Mouse (Mus musculus) adrenal gland (tissue): ENCODE results near the gene Ms4a15.

Experiments
- intact Hi-C: fragments of 180-260 bp; cut with DNase I; formaldehyde crosslinking; loops from one replicate; pipeline ENCODE4 v1.15.1; 2025
- long read RNA-seq, 2 experiments: library from polyadenylated mRNA; unstranded; transcript quantifications; one replicate each; pipeline ENCODE4 v2.0.0; 2020; ENCODE audit warnings: borderline replicate concordance in 1 of 2; ENCODE audit not compliant: insufficient replicate concordance in 1 of 2

Gene Ms4a15
- long read RNA-seq, experiment 1 = 0 reads
- long read RNA-seq, experiment 2 = 0 reads

DNA sequence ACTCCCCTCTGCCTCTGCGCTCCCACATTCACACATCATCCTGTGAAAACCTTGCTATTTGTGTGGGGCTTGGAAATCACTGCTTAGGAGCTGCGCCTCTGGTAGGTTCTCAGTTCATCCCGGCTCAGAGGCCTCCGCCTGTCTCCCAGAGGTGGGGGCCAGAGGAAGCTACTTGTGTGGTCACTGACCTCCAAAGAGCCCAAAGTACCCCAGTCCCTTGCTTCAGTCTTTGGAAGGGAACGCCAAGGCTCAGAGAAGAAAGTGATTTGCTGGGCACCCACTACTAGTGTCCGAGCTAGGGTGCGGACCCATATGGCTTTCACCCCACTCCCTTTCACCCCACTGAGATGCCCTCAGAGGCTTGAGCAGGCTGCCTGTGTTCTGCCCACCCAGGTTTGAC lies at the start of gene Ms4a15:
Gene Ms4a15, minus strand, starts transcription at position 101 of the 400 bp plus-strand sequence.
- intact Hi-C loops = no loop called here

GRCm38 (mm10) chr19:11037570-11037969 lies 44.5 kb upstream of the Ms4a15 start:
- intact Hi-C loops = no loop called here

GRCm38 (mm10) chr19:11022382-11022781 lies 29.3 kb upstream of the Ms4a15 start:
- intact Hi-C loops = no loop called here

GRCm38 (mm10) chr19:11017891-11018290 lies 24.8 kb upstream of the Ms4a15 start, which contains the start of gene Ms4a18:
TSS of gene Ms4a18 (minus strand) at chr19:11018031.
- intact Hi-C loops = no loop called here

DNA sequence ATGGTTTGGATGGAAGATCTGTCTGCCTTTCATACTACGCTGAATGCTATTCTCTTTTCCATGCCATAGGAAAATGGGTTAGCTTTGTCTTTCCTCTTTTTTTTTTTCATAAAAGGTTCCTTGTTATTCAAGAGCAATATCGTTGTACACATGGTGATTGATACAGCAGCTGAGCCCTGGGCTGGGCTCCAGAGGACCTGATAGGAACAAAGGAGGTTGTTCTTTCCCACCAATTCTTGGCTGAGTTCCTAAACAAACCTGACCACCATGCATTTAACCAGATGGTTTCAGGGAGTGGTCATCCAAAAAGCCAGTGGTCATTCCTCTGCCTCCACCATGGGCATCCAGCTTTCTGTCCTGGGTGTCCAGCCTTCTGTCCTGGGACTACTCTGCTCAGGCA lies 24.2 kb upstream of the Ms4a15 start:
- intact Hi-C loops = no loop called here

- intact Hi-C loops = no loop called here
These were observed 22.9 kb upstream of the Ms4a15 start for GRCm38 (mm10) chr19:11015998-11016397.

- intact Hi-C loops = no loop called here
These were observed 22.4 kb upstream of the Ms4a15 start for GRCm38 (mm10) chr19:11015468-11015867.

DNA sequence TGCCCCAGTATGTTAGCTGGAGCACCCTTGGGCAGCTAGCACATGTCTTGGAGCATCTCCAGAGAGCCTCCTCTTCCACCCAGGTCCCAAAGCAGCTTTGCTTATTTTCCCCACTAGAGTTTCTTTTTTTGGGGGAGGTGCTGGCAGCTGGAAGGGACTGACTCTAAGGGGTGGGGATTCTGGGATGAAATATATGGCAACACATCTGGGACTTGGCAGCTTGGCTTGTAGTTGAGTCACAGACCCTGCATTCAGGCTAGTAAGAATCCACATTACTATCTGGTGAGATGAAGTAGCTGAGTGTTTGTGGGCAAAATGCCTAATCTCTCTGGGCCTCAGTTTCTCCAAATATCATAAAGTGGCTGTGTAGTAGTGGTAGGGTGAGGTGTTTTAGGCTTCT lies 1.1 kb downstream of the Ms4a15 start:
- intact Hi-C loops = no loop called here

DNA sequence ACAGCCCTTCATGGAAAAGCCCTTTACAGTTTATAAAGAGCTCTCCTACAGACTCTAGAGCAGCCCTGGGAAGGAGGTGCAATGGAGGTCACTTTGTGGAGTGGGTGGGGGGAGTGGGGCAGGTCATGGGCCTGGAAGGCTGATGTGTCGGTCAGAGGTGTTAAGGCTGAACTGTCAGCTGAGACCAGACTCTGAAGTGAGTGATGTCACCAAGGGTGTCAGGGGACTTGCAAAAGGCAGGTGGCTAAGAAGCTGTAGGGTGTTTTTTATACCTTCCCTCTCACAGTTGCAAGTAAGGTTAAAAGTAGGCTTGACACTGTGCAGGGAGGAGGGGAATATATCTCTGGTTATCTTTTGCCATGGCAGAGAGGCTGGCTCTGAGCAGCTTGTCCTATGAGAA lies 2.3 kb downstream of the Ms4a15 start:
- intact Hi-C loops = no loop called here

DNA sequence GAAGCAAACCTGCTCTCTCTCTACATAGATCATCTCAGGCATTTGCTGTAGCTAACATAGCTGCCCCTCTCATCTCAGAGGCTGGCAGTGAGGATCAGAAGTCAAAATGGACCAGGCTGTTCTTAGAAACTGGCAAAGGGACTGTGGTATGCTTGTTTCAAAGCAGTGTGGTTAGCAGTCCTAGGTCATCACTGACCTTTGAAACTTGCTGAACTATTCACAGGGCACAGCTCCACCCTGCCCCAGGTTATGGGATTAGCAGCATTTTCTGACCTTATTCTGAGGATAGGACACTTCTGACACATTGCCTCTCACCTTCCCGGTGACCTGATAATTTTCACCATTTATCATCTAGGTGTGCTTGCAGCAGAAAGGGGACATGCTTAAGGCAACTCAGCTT lies 4.5 kb downstream of the Ms4a15 start:
- intact Hi-C loops = no loop called here

DNA sequence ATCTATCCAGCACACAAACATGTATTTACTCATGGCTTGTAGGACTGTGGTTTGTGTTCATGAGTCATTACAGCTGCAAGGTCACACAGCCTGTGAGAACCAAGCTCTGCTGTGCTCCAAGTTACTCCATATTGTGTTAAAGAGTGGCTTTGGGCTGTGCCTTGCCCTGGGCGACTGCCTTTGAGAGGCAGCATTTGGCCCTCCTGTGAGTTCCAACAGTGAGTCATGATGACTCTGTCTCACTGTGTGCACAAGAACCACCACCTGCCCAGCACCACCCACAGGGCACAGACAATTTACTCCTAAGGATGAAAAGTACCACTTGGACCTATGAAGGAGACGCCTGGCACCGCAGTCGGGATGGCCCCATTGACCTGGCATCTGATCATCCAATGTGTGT lies 7.2 kb downstream of the Ms4a15 start:
- intact Hi-C loops = no loop called here

GRCm38 (mm10) chr19:10984551-10984950 lies 8.5 kb downstream of the Ms4a15 start:
- intact Hi-C loops = no loop called here

- intact Hi-C loops = no loop called here
These were observed 9.9 kb downstream of the Ms4a15 start for GRCm38 (mm10) chr19:10983146-10983545.

- intact Hi-C loops = no loop called here
These were observed 12.8 kb downstream of the Ms4a15 start for GRCm38 (mm10) chr19:10980210-10980609.

- intact Hi-C loops = loop anchor here (5.0 kb wide), 1 partner anchor 37 kb away; no protein-coding TSS in a partner anchor
These were observed 13.6 kb downstream of the Ms4a15 start for GRCm38 (mm10) chr19:10979184-10980168.

- intact Hi-C loops = loop anchor here (5.0 kb wide), 1 partner anchor 34 kb away; no protein-coding TSS in a partner anchor
These were observed 16.7 kb downstream of the Ms4a15 start for GRCm38 (mm10) chr19:10976318-10976717.

- intact Hi-C loops = loop anchor here (5.0 kb wide), 1 partner anchor 33 kb away; no protein-coding TSS in a partner anchor
These were observed 17.9 kb downstream of the Ms4a15 start for GRCm38 (mm10) chr19:10975187-10975586.

DNA sequence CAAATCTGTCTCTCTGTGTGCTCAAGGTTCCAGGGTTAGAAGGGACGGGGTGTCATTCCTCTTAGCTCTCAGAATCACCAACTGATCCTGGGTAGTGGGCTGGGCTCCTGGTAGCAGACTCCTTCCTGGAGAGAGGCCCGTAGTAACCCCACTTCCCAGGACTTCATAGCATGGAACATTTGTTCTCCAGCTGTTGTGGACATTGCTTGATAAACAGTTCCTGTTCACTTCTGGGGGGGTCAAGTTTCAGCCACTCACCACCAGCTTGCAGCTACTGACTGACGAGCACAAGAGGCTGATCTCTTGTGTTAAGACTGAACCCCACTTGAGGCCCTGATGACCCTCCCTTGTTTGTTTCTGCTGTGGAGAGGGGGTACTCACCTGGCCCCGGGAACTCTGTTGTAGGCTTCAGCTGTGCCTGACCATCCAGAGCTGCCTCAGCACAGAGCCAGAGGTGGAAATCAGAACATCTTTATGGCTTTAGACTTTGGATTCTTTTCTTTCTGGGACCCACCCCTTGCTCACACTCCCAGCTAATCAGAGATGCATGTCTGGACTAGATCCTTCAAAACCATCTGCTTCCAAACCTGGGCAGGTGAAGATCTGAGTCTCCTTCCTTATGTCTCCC lies 18.7 kb downstream of the Ms4a15 start, which contains the start of gene Ms4a10:
Gene Ms4a10, minus strand, starts transcription at position 433 of the 628 bp plus-strand sequence.
- intact Hi-C loops = no loop called here

DNA sequence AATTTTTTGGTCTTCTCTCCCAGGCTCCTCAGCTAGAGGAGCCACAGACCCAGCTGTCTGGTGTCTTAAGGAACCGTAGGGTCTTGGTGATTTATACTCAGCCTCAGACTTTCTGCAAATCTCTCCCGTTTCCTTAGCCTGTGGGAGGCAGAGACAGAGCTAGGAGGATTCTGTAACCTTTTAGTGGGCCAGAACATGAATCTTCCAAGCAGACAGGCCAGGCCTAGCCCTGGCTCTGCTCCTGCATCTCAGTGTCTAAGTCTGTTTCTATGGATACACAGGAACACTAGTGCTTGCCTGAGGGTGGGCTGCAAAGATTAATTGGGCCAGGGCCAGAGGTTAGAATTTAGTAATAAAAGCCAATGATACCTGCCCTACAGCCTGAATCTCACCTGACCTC lies 19.9 kb downstream of the Ms4a15 start:
- intact Hi-C loops = no loop called here

DNA sequence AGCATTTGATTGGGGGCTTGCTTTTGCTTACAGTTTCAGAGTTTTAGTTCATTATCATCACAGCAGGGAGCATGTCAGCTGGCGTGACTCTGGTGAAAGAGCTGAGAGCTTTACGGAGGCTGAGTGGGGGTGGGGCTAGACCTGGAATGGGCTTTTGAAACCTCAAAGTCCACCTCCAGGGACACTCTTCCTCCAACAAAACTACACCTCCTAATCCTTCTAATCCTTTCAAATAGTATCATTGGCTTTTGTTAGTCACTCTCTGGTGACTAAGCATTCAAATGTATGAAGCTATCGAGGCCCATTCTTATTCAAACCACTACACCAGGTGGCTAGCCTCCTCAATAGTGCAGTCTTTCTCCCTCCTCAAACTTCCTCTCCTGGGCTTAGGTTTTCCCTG lies 20.4 kb downstream of the Ms4a15 start:
- intact Hi-C loops = no loop called here

GRCm38 (mm10) chr19:10970457-10970856 lies 22.6 kb downstream of the Ms4a15 start:
- intact Hi-C loops = no loop called here

DNA sequence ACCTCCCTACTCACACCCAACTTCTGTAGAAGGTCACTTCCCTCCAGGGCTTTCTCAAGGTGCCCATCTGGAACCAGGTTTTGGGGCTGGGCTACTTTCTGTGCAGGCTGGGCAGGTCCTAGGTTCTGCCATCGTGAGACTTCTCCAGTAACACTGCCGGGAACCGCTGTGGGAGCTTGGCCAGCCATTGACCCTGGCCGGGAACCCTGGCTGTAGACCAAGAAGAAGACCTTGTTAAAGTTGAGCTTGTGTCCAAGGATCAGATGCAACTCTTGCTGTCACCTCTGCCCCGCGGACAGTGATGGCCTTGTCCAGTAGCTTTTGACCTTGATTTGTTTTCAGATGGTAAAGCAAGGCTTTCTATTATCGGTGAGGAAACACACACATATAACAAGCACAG lies 24.5 kb downstream of the Ms4a15 start:
- intact Hi-C loops = no loop called here
